Mouse (Mus musculus): ENCODE results near the gene Nck2. TPM values are rescaled to one million over a fixed set of nuclear protein-coding genes. Genes with fewer than 3 reads are reported as not detected.

Nck2 gene
- polyA plus RNA-seq, 1 experiment, result 39.1 TPM

DNA sequence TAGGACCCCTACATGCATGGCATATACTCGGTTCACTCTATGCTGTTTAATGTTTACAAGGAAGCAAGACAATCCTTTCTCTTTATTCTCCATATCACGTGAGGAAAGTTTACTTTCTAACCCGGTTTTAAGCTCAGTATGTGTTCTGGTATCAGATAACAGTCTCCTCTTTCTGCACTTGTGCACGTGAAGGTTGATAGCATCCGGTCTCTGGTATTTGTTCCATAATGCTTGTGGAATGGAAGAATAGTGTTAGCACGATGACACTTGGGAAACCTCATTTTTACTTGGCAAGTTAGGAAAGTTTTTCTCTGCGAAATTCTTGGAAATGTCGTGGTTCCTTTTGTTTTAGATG is 58.4 kb downstream of the Nck2 start:
- TF ChIP-seq CTCF (IDR thresholded peaks at IDR 0.05; ENCODE audit: insufficient read depth, low read length) (no peak), POLR2A (IDR thresholded peaks at IDR 0.05; ENCODE audit: borderline replicate concordance, extremely low read depth, low read depth, low read length) (no peak)
- no peak for DNase-seq
- WGBS, result 25% methylated on average over 8 of the region's 8 CpGs
- Histone ChIP-seq H3K4me3 (replicated peaks; ENCODE audit: extremely low read depth, low read depth, low read length) (no peak overlapping the region), H3K4me1 (ENCODE audit: control insufficient read depth, insufficient read depth, low read length) (peaks cover 9% of the 10 kb centered on the region)

- no peak for TF ChIP-seq POLR2A (IDR thresholded peaks at IDR 0.05; ENCODE audit: borderline replicate concordance, extremely low read depth, low read depth, low read length)
- TF ChIP-seq CTCF (IDR thresholded peaks at IDR 0.05; ENCODE audit: insufficient read depth, low read length), result no peak
- Histone ChIP-seq H3K4me3 (replicated peaks; ENCODE audit: extremely low read depth, low read depth, low read length) (no peak overlapping the region), H3K4me1 (ENCODE audit: control insufficient read depth, insufficient read depth, low read length) (peaks cover 9% of the 10 kb centered on the region)
- 66% methylated on average over 2 of the region's 2 CpGs for WGBS
- no peak for DNase-seq
Measured at GRCm38 (mm10) chr1:43503261-43503660, 58.9 kb downstream of the Nck2 start.

DNA sequence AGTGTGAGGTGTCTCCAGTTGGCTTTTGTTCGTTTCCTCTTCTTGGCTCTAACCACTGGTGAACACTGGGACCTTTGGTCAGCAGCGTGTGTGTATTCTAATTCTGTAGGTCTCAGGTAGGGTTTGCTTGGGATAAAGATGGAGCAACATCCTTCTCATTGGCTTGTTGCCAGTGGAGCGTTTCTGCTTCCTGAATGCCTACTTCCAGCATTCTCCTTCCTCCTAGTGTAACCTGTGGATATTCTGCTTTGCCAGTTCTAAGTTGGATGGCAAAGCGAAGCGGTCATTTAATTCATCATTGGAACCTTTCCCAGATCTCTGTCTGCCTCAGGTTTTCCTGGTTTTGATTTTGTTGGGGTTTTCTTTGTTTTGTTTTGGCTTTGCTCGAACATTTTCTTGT is 59.3 kb downstream of the Nck2 start:
- DNase-seq, result no peak
- 57% methylated on average over 6 of the region's 6 CpGs for WGBS
- TF ChIP-seq CTCF (IDR thresholded peaks at IDR 0.05; ENCODE audit: insufficient read depth, low read length) (no peak), POLR2A (IDR thresholded peaks at IDR 0.05; ENCODE audit: borderline replicate concordance, extremely low read depth, low read depth, low read length) (no peak)

DNA sequence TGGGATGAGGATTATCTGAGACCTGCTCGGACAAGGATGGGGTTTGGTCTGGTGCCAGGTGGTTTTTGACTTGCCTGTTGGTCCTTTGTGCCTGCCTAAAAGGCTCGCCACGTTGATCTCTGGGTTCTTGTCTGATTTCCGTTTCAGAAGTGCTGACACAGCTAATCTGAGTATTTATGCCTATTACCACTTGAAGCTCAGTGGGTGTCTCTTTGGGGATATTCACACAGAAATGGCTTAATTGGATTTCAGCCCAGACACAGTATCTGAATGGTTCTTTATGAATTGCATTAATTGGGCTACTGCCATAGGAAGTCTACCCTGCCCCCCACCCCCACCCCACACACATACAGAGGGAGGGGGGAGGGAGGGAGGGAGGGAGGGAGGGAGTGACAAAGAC is 59.9 kb downstream of the Nck2 start:
- Histone ChIP-seq H3K4me1 (ENCODE audit: control insufficient read depth, insufficient read depth, low read length) (peaks cover 9% of the 10 kb centered on the region), H3K4me3 (replicated peaks; ENCODE audit: extremely low read depth, low read depth, low read length) (no peak overlapping the region)
- TF ChIP-seq CTCF (IDR thresholded peaks at IDR 0.05; ENCODE audit: insufficient read depth, low read length) (no peak), POLR2A (IDR thresholded peaks at IDR 0.05; ENCODE audit: borderline replicate concordance, extremely low read depth, low read depth, low read length) (no peak)
- 31% methylated on average over 4 of the region's 4 CpGs for WGBS
- no peak for DNase-seq

More for the DNA sequence above, 59.3 kb downstream of the Nck2 start:
- Histone ChIP-seq H3K4me3 (replicated peaks; ENCODE audit: extremely low read depth, low read depth, low read length) (no peak overlapping the region), H3K4me1 (ENCODE audit: control insufficient read depth, insufficient read depth, low read length) (peaks cover 9% of the 10 kb centered on the region)

- peaks cover 9% of the 10 kb centered on the region for H3K4me1 ChIP-seq (ENCODE audit: control insufficient read depth, insufficient read depth, low read length)
- DNase-seq, result no peak
- no peak overlapping the region for H3K4me3 ChIP-seq (replicated peaks; ENCODE audit: extremely low read depth, low read depth, low read length)
- WGBS, result 56% methylated on average over 3 of the region's 3 CpGs
- TF ChIP-seq CTCF (IDR thresholded peaks at IDR 0.05; ENCODE audit: insufficient read depth, low read length), result no peak
- TF ChIP-seq POLR2A (IDR thresholded peaks at IDR 0.05; ENCODE audit: borderline replicate concordance, extremely low read depth, low read depth, low read length), result no peak
Measured at GRCm38 (mm10) chr1:43506638-43507037, 62.3 kb downstream of the Nck2 start.

- no peak for DNase-seq
- no peak overlapping the region for H3K4me3 ChIP-seq (replicated peaks; ENCODE audit: extremely low read depth, low read depth, low read length)
- peaks cover 6% of the 10 kb centered on the region for H3K4me1 ChIP-seq (ENCODE audit: control insufficient read depth, insufficient read depth, low read length)
- 85% methylated on average over 1 of the region's 1 CpGs for WGBS
- TF ChIP-seq POLR2A (IDR thresholded peaks at IDR 0.05; ENCODE audit: borderline replicate concordance, extremely low read depth, low read depth, low read length) (no peak), CTCF (IDR thresholded peaks at IDR 0.05; ENCODE audit: insufficient read depth, low read length) (no peak)
Measured at GRCm38 (mm10) chr1:43507809-43508208, 63.4 kb downstream of the Nck2 start.

- no peak; the same call in 1 of the 2 replicates for TF ChIP-seq CTCF (IDR thresholded peaks at IDR 0.05; ENCODE audit: insufficient read depth, low read length)
- no peak for TF ChIP-seq POLR2A (IDR thresholded peaks at IDR 0.05; ENCODE audit: borderline replicate concordance, extremely low read depth, low read depth, low read length)
- DNase-seq, result no peak
- Histone ChIP-seq H3K4me1 (ENCODE audit: control insufficient read depth, insufficient read depth, low read length) (no peaks in the 10 kb centered on the region; the same call in 1 of the 2 replicates), H3K4me3 (replicated peaks; ENCODE audit: extremely low read depth, low read depth, low read length) (no peak overlapping the region)
- WGBS, result 81% methylated on average over 12 of the region's 12 CpGs
Measured at GRCm38 (mm10) chr1:43511256-43511655, 66.9 kb downstream of the Nck2 start.

- no peak for DNase-seq
- TF ChIP-seq CTCF (IDR thresholded peaks at IDR 0.05; ENCODE audit: insufficient read depth, low read length), result no peak
- no peak overlapping the region for H3K4me3 ChIP-seq (replicated peaks; ENCODE audit: extremely low read depth, low read depth, low read length)
- H3K4me1 ChIP-seq (ENCODE audit: control insufficient read depth, insufficient read depth, low read length), result no peaks in the 10 kb centered on the region
- WGBS, result 88% methylated on average over 8 of the region's 8 CpGs
Measured at GRCm38 (mm10) chr1:43511667-43512066, 67.3 kb downstream of the Nck2 start.

GRCm38 (mm10) chr1:43517405-43517804 is 73.0 kb downstream of the Nck2 start:
- no peak for DNase-seq
- Histone ChIP-seq H3K4me1 (ENCODE audit: control insufficient read depth, insufficient read depth, low read length) (peaks cover 3% of the 10 kb centered on the region), H3K4me3 (replicated peaks; ENCODE audit: extremely low read depth, low read depth, low read length) (no peak overlapping the region)
- WGBS, result 95% methylated on average over 3 of the region's 3 CpGs
- no peak for TF ChIP-seq POLR2A (IDR thresholded peaks at IDR 0.05; ENCODE audit: borderline replicate concordance, extremely low read depth, low read depth, low read length)
- TF ChIP-seq CTCF (IDR thresholded peaks at IDR 0.05; ENCODE audit: insufficient read depth, low read length), result no peak

GRCm38 (mm10) chr1:43520216-43520988 is 76.0 kb downstream of the Nck2 start:
- WGBS, result 87% methylated on average over 1 of the region's 1 CpGs
- H3K4me1 ChIP-seq (ENCODE audit: control insufficient read depth, insufficient read depth, low read length), result peaks cover 3% of the 10 kb centered on the region
- DNase-seq, result no peak
- TF ChIP-seq POLR2A (IDR thresholded peaks at IDR 0.05; ENCODE audit: borderline replicate concordance, extremely low read depth, low read depth, low read length) (no peak), CTCF (IDR thresholded peaks at IDR 0.05; ENCODE audit: insufficient read depth, low read length) (no peak)
- H3K4me3 ChIP-seq (replicated peaks; ENCODE audit: extremely low read depth, low read depth, low read length), result no peak overlapping the region

Measured in lung, adult 2 months (tissue).